Mouse (Mus musculus) fibroblast of lung, adult 2 months (primary cell): ENCODE data around the gene Amotl2.

Source experiments
- DNase-seq: peaks from one replicate; pipeline ENCODE4 v3.0.0-alpha.2; 2011; ENCODE audit warnings: low read depth

Amotl2 gene

DNA sequence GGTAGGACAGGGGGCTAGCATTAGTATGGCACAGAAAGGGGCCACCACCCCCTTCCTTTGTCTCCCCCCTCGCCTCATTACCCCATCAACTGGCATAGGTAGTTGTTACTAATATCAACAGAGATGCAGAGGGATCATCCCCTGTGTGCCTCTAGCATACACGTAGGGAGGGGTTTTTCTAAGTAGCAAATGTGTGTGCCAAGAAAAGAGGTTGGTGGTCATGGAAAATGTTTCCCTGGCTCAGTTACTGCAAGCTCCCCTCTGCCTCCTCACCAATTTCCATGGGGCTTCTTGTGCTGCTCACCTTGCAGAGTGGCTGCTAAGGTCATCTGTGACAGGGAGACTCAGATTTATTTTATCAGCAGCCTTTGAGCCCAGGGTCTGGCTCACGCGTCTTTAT is 2.6 kb downstream of the Amotl2 start:
- no peak for DNase-seq

DNA sequence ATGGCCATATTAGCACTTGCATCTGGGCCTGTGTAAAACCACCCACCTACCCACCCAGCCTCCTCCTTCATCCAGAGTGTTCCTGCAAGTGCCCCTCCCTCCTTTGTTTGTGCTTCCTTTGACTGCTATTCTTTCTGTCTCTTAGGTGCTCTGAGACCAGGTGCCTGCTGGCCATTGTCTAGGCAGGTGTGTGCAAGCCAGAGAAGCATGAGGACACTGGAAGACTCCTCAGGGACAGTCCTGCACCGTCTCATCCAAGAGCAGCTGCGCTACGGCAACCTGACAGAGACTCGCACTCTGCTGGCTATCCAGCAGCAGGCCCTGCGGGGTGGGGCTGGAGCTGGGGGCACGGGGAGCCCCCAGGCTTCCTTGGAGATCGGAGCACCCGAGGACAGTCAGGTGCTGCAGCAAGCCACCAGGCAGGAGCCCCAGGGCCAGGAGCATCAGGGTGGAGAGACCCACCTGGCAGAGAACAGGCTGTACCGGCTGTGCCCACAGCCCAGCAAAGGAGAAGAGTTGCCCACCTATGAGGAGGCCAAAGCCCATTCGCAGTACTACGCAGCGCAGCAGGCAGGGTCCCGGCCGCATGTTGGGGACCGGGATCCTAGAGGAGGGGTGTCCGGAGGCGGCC is 3.6 kb downstream of the Amotl2 start:
- no peak for DNase-seq

DNA sequence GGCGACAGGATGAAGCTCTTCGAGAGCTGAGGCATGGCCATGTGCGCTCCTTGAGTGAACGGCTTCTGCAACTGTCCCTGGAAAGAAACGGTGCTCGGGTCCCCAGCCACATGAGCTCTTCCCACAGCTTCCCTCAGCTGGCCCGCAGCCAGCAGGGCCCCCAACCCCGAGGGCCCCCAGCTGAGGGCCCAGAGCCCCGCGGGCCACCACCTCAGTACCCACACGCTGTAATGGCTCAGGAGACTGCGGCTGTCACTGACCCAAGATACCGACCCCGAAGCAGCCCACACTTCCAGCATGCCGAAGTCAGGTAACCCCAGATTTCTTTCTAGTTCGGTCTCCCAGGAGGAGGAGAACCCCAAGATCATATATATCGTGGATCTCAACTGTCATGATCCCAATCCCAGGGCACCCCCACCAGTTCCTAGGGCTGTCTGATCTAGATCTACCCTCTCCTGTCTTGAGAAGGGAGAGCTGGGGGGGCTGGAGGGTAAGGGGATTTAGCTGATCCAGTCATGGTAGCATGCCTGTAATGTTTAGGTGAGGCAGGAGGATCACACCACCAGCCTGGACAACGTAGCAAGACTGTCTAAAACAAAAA is 4.2 kb downstream of the Amotl2 start:
- no peak for DNase-seq

DNA sequence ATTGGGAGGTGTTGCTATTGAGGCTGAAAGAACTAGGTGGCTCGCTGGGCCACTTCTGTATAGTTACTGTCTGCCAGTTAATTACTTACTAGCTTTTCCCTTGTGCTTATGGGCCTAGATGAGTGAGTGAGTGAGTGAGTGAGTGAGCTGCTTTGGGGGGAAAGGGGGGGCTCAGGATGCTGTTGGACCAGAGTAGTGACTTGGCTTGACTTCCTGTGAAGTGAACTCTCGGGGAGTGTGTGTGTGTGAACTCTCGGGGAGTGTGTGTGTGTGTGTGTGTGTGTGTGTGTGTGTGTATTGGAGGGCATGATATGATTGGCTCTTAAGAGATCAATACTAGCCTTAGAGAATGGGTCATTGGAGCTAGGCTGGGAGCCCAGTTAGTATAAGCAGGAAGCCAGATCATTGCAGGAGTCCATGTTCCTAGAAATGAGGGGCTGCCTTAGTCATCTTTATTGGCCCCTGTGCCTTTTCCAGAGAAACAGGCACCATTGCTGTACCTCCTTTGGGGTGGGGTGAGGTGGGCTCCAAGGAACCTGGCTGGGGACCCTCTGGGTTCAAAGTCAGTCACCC is 5.0 kb downstream of the Amotl2 start:
- no peak for DNase-seq

DNA sequence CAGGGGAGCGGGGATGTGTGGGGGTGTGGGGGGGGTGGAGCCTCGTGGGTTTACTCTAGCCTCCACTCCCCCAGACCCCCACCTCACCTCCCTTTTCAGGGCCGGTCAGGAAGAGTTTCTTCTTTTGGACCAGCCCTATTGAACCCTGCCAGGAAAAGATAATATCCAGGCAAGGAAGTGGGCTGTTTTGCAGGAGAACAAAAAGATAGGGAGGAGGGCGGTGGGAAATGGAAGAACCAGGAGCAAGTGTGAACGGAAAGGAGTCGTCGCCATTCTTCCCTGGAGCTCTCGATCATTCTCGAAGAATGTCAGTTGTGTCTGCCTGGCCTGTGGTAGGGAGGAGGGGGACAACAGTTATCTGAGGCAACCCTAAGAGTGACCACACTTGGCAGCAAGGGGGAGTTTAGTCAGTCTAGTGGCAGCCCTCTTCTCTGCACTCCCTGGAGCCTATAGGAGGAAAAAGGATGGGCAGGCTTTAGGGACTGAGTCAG is 5.6 kb downstream of the Amotl2 start:
- no peak for DNase-seq

DNA sequence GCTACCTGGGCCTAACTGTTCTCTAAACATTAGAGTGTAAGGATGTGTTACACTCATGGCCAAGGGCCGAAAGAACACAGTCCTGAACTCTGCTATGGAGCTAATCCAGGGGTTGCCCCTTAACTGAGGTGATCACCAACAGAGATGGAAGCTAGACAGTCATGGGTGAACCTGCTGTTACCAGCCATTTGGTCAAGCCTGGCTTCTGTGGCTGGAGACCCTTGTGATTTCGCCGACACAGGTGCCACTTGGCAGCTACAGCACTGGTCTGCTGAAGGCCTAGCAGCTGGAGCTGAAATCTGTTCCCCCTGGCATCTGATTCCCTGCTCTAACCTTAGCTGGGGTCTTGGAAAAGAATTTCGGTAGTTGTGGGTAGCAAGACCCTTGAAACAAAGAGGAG is 6.3 kb downstream of the Amotl2 start:
- no peak for DNase-seq

DNA sequence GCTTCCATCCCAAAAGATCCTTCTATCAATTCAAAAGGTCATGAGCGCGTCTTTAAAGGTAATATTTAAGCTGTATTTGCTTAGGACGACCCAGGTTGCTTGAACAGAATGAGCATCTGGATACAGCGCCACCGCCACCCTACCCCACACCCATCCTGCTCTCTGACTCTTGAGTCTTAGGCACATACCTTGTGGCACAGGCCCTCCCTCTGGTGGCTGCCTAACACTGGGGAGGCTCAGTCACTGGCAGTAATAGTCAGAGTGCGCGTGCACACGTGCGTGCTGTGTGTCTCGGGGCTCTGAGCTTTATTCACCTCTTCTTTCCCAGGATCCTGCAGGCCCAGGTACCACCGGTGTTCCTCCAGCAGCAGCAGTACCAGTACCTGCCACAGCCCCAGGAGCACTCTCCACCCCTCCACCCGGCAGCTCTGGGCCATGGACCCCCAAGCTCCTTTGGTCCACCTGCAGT is 6.8 kb downstream of the Amotl2 start:
- no peak for DNase-seq

DNA sequence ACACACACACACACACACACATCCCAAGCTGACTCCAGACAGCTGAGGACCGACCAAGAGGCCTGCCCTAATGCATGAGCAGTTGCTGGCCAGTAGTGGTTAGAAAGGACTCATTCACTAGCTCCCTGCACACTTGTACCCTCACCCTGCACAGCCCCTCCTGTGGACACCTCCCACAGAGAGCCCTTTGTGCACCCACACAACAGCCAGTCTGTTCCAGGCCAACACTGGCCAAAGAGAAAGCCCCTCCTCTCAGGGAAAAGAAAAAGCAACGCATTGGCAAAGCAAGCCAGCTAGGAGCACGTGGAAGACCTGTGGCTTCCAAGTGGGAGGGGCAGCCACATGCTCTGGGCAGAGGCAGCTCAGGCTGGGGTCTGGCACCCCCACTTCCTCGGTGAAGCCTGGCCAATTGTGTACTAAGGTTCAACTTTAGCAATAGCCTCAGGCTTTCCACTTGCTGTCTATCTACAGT is 7.6 kb downstream of the Amotl2 start:
- DNase-seq: peak; percentile 95

DNA sequence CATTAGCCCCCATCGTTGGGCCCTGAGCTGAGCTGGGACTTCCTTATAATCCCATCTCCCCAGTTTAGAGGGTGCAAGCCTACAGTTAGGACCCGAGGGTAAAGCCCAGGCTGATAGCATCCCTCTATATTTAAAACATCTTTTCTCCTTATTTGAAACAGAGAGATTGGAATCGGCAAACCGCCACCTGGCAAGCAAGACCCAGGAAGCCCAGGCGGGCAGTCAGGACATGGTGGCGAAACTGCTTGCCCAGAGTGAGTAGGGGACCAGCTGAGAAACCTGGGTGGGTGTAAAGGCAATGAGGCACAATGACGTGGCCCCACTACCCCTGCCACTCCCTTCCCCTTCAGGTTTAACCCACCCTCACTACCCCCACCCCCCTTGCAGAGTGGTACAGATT is 8.5 kb downstream of the Amotl2 start:
- DNase-seq: no peak

DNA sequence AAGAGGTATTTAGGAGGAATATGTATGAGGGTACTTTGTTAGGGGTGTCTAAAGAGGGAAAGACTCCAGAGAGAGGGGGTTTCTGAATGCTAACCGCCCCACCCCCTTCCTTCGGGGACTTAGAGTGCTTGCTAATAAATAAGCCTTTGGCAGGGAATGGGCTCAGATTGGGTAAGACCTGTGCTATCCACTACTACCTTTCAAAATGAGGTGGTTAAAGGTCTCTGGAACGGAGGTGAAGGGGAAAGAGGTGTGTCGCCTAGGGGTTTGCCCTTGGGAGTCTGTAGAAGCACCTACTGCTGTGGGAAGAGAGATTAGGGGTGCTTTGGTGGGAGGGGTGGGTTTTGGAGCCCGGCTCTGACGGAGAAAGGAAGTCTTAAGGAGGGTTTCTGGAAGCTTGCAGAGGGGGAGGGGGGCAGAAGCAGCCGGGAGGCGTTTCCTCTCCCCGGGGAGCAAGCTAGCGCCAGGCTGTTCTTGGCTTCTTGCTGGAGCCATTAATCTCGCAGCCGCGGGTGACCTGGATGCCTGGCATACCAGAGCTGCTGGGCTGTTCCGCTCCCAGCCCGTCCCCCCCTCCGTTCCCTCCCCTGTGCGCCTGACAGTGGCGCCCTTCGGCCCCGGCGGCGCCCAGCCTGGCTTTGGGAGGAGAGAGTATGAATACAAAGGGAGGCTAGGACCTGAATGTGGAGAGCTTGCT is 9.6 kb downstream of the Amotl2 start:
- DNase-seq: peak; percentile 92

DNA sequence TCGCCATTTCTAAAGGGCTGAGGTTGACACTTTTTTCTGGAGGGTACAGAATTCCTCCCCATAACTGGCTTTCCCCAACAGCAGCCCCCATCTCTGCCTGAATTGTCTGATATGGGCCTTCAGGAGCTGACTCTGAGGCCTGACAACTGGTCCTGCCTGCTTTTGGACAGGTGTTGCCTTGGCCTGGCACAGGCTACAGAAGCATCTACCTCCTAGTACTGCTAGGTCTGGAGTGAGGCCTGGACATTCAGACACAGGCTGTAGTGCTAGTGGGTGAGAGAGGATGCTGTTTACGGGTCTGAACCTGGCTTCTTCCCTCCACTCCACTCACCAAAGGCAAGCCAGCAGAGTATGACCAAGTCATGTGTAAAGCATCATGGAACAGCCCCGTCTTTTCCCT is 10.3 kb downstream of the Amotl2 start:
- no peak for DNase-seq

DNA sequence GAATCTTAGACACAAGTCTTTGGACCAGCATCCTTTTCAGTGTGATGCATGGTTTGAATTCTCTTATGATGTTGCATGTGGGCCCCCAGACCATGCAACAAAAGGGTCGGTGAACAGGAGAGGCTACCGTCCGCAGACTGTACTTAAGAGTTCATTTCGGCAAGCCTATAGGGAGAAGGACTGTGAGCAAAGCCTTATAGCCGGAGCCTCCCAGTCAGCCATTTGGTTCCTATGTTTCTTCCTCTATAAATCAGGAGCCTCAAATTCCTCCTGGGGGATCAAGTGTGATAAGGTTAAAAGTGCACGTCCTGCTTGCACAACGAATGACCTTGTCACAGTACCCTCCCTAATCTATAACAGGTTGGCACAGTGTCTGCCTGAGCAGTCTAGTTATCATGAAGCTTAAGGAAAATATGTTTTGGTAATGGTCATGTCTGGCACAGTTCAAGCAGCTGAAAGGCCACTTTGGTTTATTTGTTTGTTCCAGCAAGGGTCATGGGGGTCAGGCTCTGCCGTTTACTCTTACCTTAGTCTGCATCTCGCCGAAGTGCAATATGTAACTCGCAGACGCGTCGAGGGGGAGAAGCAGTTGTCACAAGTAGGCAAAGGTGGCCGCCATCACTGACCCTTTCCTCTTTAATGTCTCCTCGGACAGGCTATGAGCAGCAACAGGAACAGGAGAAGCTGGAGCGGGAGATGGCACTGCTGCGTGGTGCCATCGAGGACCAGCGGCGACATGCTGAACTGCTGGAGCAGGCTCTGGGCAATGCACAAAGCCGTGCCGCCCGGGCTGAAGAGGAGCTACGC is 11.4 kb downstream of the Amotl2 start:
- no peak for DNase-seq

DNA sequence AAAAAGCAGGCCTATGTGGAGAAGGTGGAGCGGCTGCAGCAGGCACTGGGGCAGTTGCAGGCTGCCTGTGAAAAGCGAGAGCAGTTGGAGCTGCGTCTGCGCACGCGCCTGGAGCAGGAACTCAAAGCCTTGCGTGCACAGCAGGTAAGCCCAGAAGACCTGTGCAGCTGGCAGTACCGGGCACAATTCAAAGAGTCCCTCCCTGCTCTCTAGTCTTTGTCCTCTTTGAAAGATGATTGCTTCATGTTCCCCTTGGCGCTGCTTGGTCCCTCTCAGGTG is 11.9 kb downstream of the Amotl2 start:
- no peak for DNase-seq

DNA sequence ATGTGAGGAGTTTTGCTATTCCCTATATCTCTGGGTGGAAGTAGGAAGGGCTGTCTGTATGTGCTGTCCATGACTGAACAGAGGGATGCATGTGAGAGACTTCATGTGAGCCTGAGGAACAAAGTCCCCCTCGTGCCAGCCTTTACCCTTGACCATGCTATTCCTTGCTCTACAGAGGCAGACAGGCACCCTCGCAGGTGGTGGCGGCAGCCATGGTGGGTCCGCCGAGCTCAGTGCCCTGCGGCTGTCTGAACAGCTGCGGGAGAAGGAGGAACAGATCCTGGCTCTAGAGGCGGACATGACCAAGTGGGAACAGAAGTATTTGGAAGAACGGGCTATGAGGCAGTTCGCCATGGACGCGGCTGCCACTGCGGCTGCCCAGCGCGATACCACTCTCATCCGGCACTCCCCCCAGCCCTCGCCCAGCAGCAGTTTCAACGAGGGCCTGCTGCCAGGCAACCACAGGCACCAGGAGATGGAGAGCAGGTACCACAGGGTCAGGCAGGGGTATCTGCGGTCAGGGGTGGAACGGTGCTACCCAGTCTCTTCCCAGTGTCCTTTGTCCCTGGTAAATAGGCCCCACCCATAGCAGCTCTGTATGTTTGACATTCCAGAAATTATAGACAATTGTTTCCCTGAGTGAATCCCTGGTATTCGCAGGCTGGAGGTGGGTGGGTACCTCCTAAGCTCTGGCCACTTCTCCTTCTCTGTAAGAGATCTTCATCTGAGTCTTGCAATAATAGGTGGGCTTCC is 12.8 kb downstream of the Amotl2 start:
- no peak for DNase-seq

DNA sequence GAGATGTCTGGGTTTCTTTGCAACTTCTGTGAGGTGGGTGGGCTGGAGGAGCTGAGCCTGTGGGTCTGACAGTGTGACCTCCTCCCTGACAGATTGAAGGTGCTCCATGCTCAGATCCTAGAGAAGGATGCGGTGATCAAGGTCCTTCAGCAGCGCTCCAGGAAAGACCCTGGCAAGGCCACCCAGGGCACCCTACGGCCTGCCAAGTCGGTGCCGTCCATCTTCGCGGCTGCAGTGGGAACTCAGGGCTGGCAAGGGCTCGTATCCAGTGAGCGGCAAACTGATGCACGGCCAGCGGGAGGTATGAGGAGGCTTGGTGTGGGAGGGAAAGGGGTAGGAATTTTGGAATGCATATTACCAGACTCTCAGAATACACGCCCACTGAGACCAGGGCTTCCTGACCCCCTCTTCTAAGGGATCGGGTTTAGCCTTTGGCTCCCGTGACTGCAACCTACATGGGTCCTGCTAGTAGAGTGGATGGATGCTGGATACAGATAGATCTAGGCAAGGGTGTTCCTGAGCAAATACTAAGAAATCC is 13.5 kb downstream of the Amotl2 start:
- DNase-seq: no peak

DNA sequence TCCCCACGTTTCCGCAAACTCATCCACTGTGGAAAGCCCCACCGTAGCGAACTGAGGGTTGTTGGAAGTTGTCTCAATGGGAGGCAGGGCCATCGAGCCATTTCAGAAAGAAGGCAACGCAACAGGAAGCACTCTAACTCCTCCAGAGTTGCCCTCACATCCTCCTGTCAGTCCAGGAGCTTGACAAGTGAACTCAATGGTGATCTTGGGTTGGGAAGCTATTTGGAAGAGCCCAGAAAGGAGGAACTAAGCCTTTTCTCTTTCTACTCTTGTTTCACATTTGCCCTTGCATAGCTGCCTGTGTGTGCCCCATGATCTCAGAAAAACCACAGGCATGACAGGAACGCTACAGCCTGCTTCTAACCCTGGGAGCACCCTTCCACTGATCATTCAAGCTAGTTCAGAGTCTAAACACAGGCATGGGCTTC is 14.6 kb downstream of the Amotl2 start:
- no peak for DNase-seq

DNA sequence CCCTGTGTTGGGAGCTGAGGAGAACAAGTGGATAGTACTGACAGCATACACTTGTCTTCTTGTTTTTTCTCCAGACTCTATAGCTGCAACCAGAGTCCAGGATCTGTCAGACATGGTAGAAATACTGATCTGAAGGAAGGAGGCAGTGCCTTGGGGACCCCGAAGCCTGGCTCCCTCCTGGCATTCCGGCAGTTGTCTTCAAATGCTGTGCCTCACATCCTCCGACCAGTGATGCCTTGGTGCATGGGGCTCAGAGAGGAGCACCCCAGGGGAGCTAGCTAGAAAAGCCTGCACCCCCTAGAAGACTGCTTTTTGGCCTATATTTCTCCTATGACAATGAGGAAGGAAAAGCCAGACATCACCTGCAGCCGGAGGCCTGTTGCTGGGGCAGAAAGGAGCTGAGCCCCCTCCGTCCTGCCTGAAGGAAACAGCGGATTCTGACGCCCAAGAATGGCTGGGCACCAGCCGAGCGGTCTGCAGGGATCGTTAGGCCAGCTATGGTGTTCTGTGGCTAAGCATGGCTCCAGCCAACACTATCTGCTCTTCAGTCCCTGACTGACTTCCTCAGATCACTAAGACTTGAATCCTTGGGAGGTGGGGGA is 15.2 kb downstream of the Amotl2 start:
- no peak for DNase-seq

DNA sequence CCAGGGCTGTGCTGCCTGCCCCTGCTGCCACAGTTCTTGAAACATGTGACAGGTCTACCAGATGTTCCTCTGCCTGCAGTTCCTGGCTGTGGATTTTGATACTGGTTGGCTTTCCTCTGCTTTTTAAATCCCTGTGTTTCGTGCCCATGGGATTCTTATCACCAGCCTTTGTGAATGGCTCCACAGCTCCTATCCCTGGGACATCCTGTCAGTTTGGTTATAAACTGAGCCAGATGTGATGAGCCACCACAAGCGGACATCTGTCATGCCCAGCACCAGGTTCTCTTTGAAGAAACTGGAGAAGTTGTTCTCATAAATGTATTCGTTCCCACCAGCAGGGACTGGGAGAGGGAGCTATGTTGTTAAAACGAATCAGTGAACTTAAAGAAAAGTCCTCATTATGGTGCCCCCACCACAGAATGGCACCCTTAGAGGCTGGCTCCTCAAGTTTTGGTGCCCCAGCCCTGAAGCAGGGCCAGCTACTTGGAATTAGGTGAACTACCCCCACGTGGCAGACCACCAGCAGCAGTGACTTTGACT is 15.9 kb downstream of the Amotl2 start:
- no peak for DNase-seq

DNA sequence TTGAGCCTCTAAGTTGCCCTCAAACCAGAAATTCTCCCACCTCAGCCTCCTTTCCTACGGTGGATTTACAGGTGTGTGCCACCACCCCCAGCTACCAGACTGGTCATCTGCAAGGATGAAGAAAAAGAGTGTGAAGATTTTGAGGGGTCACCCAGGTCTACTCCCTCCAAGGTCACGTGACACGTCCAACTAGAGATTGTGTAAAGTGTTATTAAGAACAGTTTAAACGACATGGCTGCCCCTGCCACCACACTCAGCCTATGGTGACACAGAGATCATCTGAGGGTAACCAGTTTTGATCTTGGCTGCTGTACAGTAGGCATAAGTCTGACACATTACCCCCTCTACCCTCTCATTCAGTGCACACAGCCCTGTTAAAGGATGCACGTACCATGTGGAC is 17.0 kb downstream of the Amotl2 start:
- DNase-seq: no peak

DNA sequence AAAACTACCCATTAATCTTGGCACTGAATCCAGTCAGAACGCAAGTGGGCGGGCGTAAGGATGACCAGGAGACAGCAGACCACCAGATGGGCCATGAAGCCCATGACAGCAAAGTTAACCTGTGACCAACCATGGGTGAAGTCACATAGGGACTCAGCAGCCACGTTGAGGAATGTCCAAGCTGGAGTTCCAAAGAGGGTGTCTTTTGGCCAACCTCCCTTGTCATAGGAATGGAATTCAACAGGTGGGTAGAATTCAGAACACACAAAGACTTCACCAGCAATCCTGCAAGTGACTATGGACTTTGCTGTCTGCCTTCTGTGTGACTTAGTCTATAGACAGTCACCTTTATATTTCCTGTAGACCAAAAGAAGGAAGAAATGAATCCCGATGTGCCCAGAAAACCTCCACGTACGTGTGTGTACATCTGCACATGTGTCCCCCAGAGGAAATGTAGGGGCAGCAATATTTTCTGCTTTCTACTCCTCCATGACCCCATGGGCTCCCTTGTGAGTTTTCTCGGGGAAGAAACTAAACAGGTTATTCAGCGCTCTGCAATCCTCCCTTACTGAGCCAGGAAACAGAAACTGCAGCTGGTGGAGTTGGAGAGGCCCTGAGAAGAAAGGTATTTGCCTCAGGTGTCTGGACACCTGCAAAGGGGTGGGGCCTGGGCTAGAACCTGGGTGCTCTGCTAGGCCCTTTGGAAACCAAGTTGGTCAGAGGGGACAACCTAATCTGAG is 17.7 kb downstream of the Amotl2 start:
- DNase-seq: no peak
